Mouse (Mus musculus): Measurements from ENCODE around the gene Ccl24. TPM values are rescaled to one million over a fixed set of nuclear protein-coding genes. Genes with fewer than 3 reads are reported as not detected.

The Ccl24 gene
- total and polyA plus RNA-seq, 3 experiments = not detected

GRCm38 (mm10) chr5:135537326-135537725 lies 35.5 kb downstream of the Ccl24 start (continued):
- no peak for TF ChIP-seq POLR2AphosphoS2 (IDR thresholded peaks at IDR 0.05; ENCODE audit: low read depth, low read length)
- TF ChIP-seq ZMIZ1 (IDR thresholded peaks at IDR 0.05; ENCODE audit: low read depth, low read length) = no peak

- dilution Hi-C loops (cut with MboI; ENCODE audit: extremely low pct_ligation_motif_present, extremely low pct_unique_long_range_greater_than_20kb, low sequenced_read_pairs) (no loop called here), in situ Hi-C loops (cut with MboI; ENCODE audit: low pct_ligation_motif_present, low pct_unique_long_range_greater_than_20kb, low sequenced_read_pairs) (loop anchor here (10.0 kb wide), 1 partner anchor 239 kb away; the partner anchor contains the start of genes Mdh2 and Styxl1)
- Histone ChIP-seq H3K9me3 (replicated peaks; ENCODE audit: low read length) (peaks cover 2% of the 10 kb centered on the region), H3K4me1 (ENCODE audit: control insufficient read depth in 1 of 2, insufficient read depth in 2 of 2) (peaks cover 20 to 51% of the 10 kb centered on the region in 2 experiments), H3K36me3 (replicated peaks in 1 of 2; ENCODE audit: control insufficient read depth in 1 of 2, insufficient read depth in 1 of 2, low read length in 1 of 2) (peaks cover 0 to 1% of the 10 kb centered on the region in 2 experiments), H3K79me2 (replicated peaks; ENCODE audit: control insufficient read depth, extremely low read depth, insufficient read depth, poor library complexity, severe bottlenecking) (no peaks in the 10 kb centered on the region), H3K4me3 (replicated peaks in 1 of 3; ENCODE audit: low read depth in 2 of 3, low read length in 2 of 3, poor library complexity in 1 of 3) (no peak overlapping the region), H3K27ac (ENCODE audit: insufficient read depth, low read depth) (no peak overlapping the region), H3K4me2 (ENCODE audit: insufficient read depth, low read depth, poor library complexity, severe bottlenecking) (no peak overlapping the region), H3K9ac (ENCODE audit: insufficient read depth, low read depth) (no peak overlapping the region), H3K27me3 (replicated peaks) (no peaks in the 10 kb centered on the region)
- no peak for DNase-seq (ENCODE audit: extremely low read depth)
- TF ChIP-seq MYC (IDR thresholded peaks at IDR 0.05; ENCODE audit: low read depth, low read length) (no peak), KAT2A (IDR thresholded peaks at IDR 0.05; ENCODE audit: insufficient replicate concordance, low read length) (no peak), NRF1 (IDR thresholded peaks at IDR 0.05; ENCODE audit: low read depth, low read length) (no peak), MAFK (IDR thresholded peaks at IDR 0.05; ENCODE audit: insufficient replicate concordance, low read length) (no peak), E2F4 (IDR thresholded peaks at IDR 0.05; ENCODE audit: insufficient replicate concordance, low read depth, low read length) (no peak), MEF2A (IDR thresholded peaks at IDR 0.05; ENCODE audit: borderline replicate concordance, low read depth, low read length) (no peak), HCFC1 (IDR thresholded peaks at IDR 0.05; ENCODE audit: low read depth, low read length) (no peak), ETS1 (conservative IDR thresholded peaks at IDR 0.05; ENCODE audit: low read depth, low read length) (no peak), UBTF (IDR thresholded peaks at IDR 0.05; ENCODE audit: low read depth, low read length) (no peak), CHD2 (IDR thresholded peaks at IDR 0.05; ENCODE audit: low read length) (no peak), BHLHE40 (IDR thresholded peaks at IDR 0.05; ENCODE audit: low read depth, low read length) (no peak), ZNF384 (IDR thresholded peaks at IDR 0.05; ENCODE audit: low read depth, low read length) (no peak), IRF4 (IDR thresholded peaks at IDR 0.05; ENCODE audit: low read depth, low read length) (no peak), EP300 (IDR thresholded peaks at IDR 0.05; ENCODE audit: low read length) (no peak), GABPA (IDR thresholded peaks at IDR 0.05; ENCODE audit: insufficient replicate concordance, low read depth, low read length) (no peak), ELF1 (IDR thresholded peaks at IDR 0.05; ENCODE audit: low read depth, low read length) (no peak)
Measured at GRCm38 (mm10) chr5:135535867-135536266, 37.0 kb downstream of the Ccl24 start.

- Histone ChIP-seq H3K27ac (ENCODE audit: insufficient read depth, low read depth) (no peak overlapping the region), H3K4me2 (ENCODE audit: insufficient read depth, low read depth, poor library complexity, severe bottlenecking) (no peak overlapping the region), H3K36me3 (replicated peaks in 1 of 2; ENCODE audit: control insufficient read depth in 1 of 2, insufficient read depth in 1 of 2, low read length in 1 of 2) (no peaks in the 10 kb centered on the region), H3K4me1 (ENCODE audit: control insufficient read depth in 1 of 2, insufficient read depth in 2 of 2) (peaks cover 18 to 47% of the 10 kb centered on the region in 2 experiments), H3K4me3 (replicated peaks in 1 of 3; ENCODE audit: low read depth in 2 of 3, low read length in 2 of 3, poor library complexity in 1 of 3) (no peak overlapping the region), H3K79me2 (replicated peaks; ENCODE audit: control insufficient read depth, extremely low read depth, insufficient read depth, poor library complexity, severe bottlenecking) (no peaks in the 10 kb centered on the region), H3K9me3 (replicated peaks; ENCODE audit: low read length) (peaks cover 2% of the 10 kb centered on the region), H3K9ac (ENCODE audit: insufficient read depth, low read depth) (no peak overlapping the region), H3K27me3 (replicated peaks) (no peaks in the 10 kb centered on the region)
- dilution Hi-C loops (cut with MboI; ENCODE audit: extremely low pct_ligation_motif_present, extremely low pct_unique_long_range_greater_than_20kb, low sequenced_read_pairs) = no loop called here
- no peak for DNase-seq (ENCODE audit: extremely low read depth)
- no peak for TF ChIP-seq SIN3A (IDR thresholded peaks at IDR 0.05; ENCODE audit: low read length)
- in situ Hi-C loops (cut with MboI; ENCODE audit: low pct_ligation_motif_present, low pct_unique_long_range_greater_than_20kb, low sequenced_read_pairs) = loop anchor here (10.0 kb wide), 1 partner anchor 241 kb away; the partner anchor contains the start of genes Mdh2 and Styxl1
Measured at GRCm38 (mm10) chr5:135533431-135533830, 39.4 kb downstream of the Ccl24 start.
